Mouse (Mus musculus) liver, embryonic 14.5 days (tissue): ENCODE results near the gene Inhbb. TPM values are rescaled to one million over a fixed set of nuclear protein-coding genes. Genes with fewer than 3 reads are reported as not detected.
A peak's percentile ranks its signal among the peaks of the same experiment; 100 is the strongest.

ENCODE experiments used
- ATAC-seq: fragments of 200-750 bp; cut with Nextera tagmentation; 2 replicates; pipeline ENCODE4 v1.8.0; 2017; ENCODE audit warnings: moderate number of reproducible peaks, mild to moderate bottlenecking, moderate library complexity; ENCODE audit not compliant: insufficient read depth
- DNase-seq, 3 experiments: peaks; one replicate each; pipeline ENCODE4 v3.0.0-alpha.2; 2012 to 2013; ENCODE audit warnings: low read depth in 3 of 3, low spot score in 3 of 3
- H3K27ac ChIP-seq: fragments of 300-500 bp; sonication (generic); 2 replicates; pipeline ENCODE4 v1.5.1; 2014; ENCODE audit warnings: moderate library complexity, mild to moderate bottlenecking, control low read depth, inconsistent platforms
- H3K27me3 ChIP-seq: fragments of 300-500 bp; sonication (generic); 2 replicates; pipeline ENCODE4 v1.6.1; 2014; ENCODE audit warnings: mild to moderate bottlenecking, low read length, moderate library complexity; ENCODE audit not compliant: control insufficient read depth, insufficient read depth
- H3K36me3 ChIP-seq: fragments of 300-500 bp; sonication (generic); replicated peaks from 2 replicates; pipeline ENCODE4 v1.6.1; 2014; ENCODE audit warnings: low read depth; ENCODE audit not compliant: control insufficient read depth, insufficient read depth
- H3K4me1 ChIP-seq, 2 experiments: fragments of 200-500 bp in 1 of 2; fragments of 300-500 bp in 1 of 2; sonication (generic) in 1 of 2; replicated peaks; 2 replicates each; pipeline ENCODE4 v1.6.1; 2012 to 2014; ENCODE audit warnings: antibody characterized with exemption in 1 of 2, inconsistent platforms in 1 of 2, low read length in 1 of 2; ENCODE audit not compliant: control insufficient read depth in 2 of 2, insufficient read depth in 2 of 2
- H3K4me2 ChIP-seq: fragments of 300-500 bp; sonication (generic); 2 replicates; pipeline ENCODE4 v1.6.1; 2014; ENCODE audit warnings: low read depth, mild to moderate bottlenecking, control low read depth, moderate library complexity
- H3K4me3 ChIP-seq, 2 experiments: fragments of 200-500 bp in 1 of 2; fragments of 300-500 bp in 1 of 2; sonication (generic) in 1 of 2; 2 replicates each; pipeline ENCODE4 v1.5.1; 2012 to 2014; ENCODE audit warnings: low read depth in 2 of 2, low read length in 2 of 2, mild to moderate bottlenecking in 2 of 2, control low read depth in 1 of 2, inconsistent platforms in 1 of 2, moderate library complexity in 1 of 2; ENCODE audit not compliant: insufficient read depth in 1 of 2
- H3K9ac ChIP-seq: fragments of 300-500 bp; sonication (generic); replicated peaks from 2 replicates; pipeline ENCODE4 v1.6.1; 2014; ENCODE audit warnings: mild to moderate bottlenecking, control low read depth, moderate library complexity
- H3K9me3 ChIP-seq: fragments of 300-500 bp; sonication (generic); 2 replicates; pipeline ENCODE4 v1.6.1; 2016; ENCODE audit warnings: low read length, mixed read lengths; ENCODE audit not compliant: control insufficient read depth
- CTCF ChIP-seq: IDR thresholded peaks from 2 replicates; pipeline ENCODE4 v1.5.1; 2016; ENCODE audit warnings: antibody characterized with exemption, low read depth, control low read depth
- EP300 ChIP-seq: IDR thresholded peaks from 2 replicates; pipeline ENCODE4 v1.6.1; 2016; ENCODE audit warnings: antibody characterized with exemption, low read depth
- WGBS: fragments of 180-500 bp; shearing (Covaris S2); extraction: QIAGEN DNeasy Blood & Tissue Kit; methylation state at CpG from one replicate; pipeline ENCODE4 v1.1.7; 2014; ENCODE audit not compliant: insufficient replicate concordance; 5-methylcytosine and 5-hydroxymethylcytosine counted together
- polyA plus RNA-seq, 2 experiments: library from polyadenylated mRNA; depleted of rRNA in 1 of 2; stranded (reverse) in 1 of 2; unstranded in 1 of 2; fragments of >200 nt; fragmentation: Nextera tagmentation in 1 of 2; extraction: Ambion mirVana in 1 of 2; gene quantifications; 2 replicates each; pipeline versions ENCODE4 v1.2.1 to v1.2.3; 2012 to 2014

Inhbb gene
- polyA plus RNA-seq, 2 experiments: 0.03 to 0.08 TPM

DNA sequence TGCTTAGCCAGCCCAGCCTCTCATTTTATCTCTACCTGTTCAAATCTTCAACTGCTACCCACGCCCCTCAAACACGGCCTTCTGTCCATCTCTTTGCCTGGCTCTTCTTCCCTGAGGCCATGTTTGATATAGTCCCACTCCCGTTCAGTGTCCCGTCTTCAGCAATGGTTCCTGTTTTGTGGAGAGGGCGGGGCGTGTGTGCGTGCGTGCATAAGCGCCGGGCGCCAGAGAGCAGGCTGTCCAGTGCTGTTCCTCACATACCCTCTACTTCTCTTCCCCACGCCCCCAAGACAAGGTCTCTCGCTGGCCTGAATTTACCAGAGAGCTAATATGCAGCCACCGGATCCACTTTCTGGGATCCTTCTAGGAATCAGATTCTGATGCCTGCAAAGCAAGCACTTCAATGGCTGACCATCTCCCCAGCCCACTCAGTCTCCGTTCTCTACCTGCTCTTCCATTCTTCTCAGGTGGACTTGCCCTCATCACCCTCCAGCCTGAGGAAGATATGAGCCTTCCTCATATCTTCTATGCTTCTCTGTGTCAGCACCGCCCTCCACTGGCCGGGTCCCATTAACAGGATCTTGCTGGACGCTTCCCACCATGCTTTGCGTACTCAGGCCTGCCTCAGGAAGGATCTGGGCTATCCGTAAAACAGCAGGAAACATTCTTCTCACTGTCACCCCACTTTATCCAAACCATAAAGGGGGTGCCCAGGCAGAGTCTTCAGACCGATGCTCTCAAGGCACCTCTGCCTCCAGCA, 21.7 kb upstream of the Inhbb start:
- TF ChIP-seq EP300 (no peak), CTCF (0 out of 2 replicates have a peak, but pooled peaks have one; percentile 6)
- H3K4me3 ChIP-seq: no peak overlapping the region
- no peak for DNase-seq
- WGBS: 65% methylated on average over 21 of the region's 21 CpGs
- no peaks in the 10 kb centered on the region for H3K4me1 ChIP-seq
- ATAC-seq: no peak
- no peaks in the 10 kb centered on the region for H3K27me3 ChIP-seq
- no peaks in the 10 kb centered on the region for H3K9me3 ChIP-seq
- no peaks in the 10 kb centered on the region for H3K36me3 ChIP-seq
- H3K4me2 ChIP-seq: no peak overlapping the region
- no peak overlapping the region for H3K27ac ChIP-seq
- no peak overlapping the region for H3K9ac ChIP-seq

DNA sequence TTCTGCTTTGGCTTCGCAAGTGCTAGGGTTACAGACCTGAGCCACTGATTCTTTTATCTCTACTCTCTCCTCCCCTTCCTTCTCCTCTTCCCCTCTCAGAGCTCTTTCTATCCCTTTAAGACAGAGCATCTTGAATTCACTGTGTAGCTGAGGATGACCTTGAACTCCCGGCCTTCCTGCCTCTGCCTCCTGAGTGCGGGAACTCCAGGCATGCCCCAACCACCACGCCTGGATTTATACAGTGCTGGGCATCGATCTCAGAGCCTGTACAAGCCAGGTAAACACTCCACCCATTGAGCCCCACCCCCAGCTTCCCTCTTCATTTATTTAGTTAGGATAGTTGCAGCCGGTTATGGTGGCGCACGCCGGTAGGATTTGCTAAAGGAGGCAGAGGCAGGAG, 20.9 kb upstream of the Inhbb start:
- 71% methylated on average over 9 of the region's 9 CpGs for WGBS
- TF ChIP-seq EP300 (no peak), CTCF (no peak)
- ATAC-seq: no peak
- Histone ChIP-seq H3K9ac (no peak overlapping the region), H3K27ac (no peak overlapping the region), H3K27me3 (no peaks in the 10 kb centered on the region), H3K4me2 (no peak overlapping the region), H3K9me3 (no peaks in the 10 kb centered on the region), H3K4me3 (no peak overlapping the region), H3K4me1 (no peaks in the 10 kb centered on the region), H3K36me3 (no peaks in the 10 kb centered on the region)
- DNase-seq: no peak

DNA sequence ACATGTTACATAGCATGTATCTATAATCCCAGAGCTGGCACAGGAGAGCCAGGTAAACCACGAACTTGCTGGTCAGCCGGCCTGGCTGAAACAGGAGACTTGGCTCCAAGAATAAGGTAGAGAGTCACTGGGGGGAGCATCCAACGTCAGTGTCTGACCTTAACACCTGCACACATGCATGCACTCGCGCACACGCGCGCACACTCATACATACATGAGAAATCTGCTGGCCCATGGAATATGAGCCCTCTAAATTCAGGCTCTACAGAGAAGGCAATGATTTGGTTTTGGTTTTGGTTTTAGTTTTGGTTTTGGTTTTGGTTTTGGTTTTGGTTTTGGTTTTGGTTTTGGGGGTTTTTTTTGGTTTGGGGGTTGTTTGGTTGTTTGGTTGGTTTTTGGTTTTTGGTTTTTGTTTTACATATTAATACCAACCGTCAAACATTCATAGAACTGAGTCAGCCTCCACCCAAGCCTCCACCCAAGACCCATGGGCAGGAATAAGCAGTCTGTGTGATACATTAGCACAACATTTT, 16.1 kb upstream of the Inhbb start:
- 77% methylated on average over 9 of the region's 9 CpGs for WGBS
- no peaks in the 10 kb centered on the region for H3K4me1 ChIP-seq
- no peak for ATAC-seq
- H3K27me3 ChIP-seq: no peaks in the 10 kb centered on the region
- H3K9me3 ChIP-seq: no peaks in the 10 kb centered on the region
- TF ChIP-seq CTCF: no peak
- TF ChIP-seq EP300: no peak
- H3K9ac ChIP-seq: no peak overlapping the region
- H3K36me3 ChIP-seq: no peaks in the 10 kb centered on the region
- no peak for DNase-seq
- no peak overlapping the region for H3K27ac ChIP-seq
- H3K4me3 ChIP-seq: no peak overlapping the region
- H3K4me2 ChIP-seq: no peak overlapping the region

DNA sequence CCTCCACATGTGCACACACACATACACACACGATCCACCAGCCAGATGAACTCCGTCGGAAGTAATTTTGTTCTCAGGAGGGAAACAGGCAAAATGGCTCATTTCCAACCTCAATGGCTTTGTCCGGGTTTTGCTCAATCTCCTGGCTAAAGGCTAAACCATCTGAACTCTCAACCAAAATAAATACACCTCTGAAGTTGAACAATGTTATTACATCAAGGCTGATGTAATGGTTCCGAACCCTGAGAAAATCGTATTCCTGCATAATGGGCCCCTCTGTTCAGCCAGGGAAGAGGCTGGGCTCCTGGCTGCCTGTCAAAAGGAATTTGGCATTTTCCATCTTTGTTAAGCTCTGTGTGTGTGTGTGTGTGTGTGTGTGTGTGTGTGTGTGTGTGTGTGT, 15.4 kb upstream of the Inhbb start:
- TF ChIP-seq CTCF: no peak
- no peak for TF ChIP-seq EP300
- no peaks in the 10 kb centered on the region for H3K9me3 ChIP-seq
- H3K27me3 ChIP-seq: no peaks in the 10 kb centered on the region
- no peak overlapping the region for H3K9ac ChIP-seq
- WGBS: 61% methylated on average over 6 of the region's 6 CpGs
- no peak overlapping the region for H3K27ac ChIP-seq
- no peak overlapping the region for H3K4me3 ChIP-seq
- no peaks in the 10 kb centered on the region for H3K4me1 ChIP-seq
- DNase-seq: no peak
- no peak for ATAC-seq
- H3K4me2 ChIP-seq: no peak overlapping the region
- no peaks in the 10 kb centered on the region for H3K36me3 ChIP-seq

- Histone ChIP-seq H3K36me3 (no peaks in the 10 kb centered on the region), H3K4me3 (no peak overlapping the region), H3K27ac (no peak overlapping the region), H3K9me3 (no peaks in the 10 kb centered on the region), H3K4me1 (no peaks in the 10 kb centered on the region), H3K27me3 (peaks cover 47% of the 10 kb centered on the region), H3K9ac (no peak overlapping the region), H3K4me2 (no peak overlapping the region)
- WGBS: 12% methylated on average over 6 of the region's 6 CpGs
- no peak for DNase-seq
- ATAC-seq: no peak
- no peak for TF ChIP-seq CTCF
- TF ChIP-seq EP300: no peak
Observed at GRCm38 (mm10) chr1:119424141-119424860, 2.3 kb upstream of the Inhbb start.
